Mouse (Mus musculus): ENCODE measurements around the gene Afp. TPM values are rescaled to one million over a fixed set of nuclear protein-coding genes. Genes with fewer than 3 reads are reported as not detected.
A peak's percentile ranks its signal among the peaks of the same experiment; 100 is the strongest.

Gene Afp
- 1.3 and 1.9 TPM in 2 replicates for total RNA-seq (2014; rRNA removed)
- 0.10 and 0.23 TPM in 2 replicates for polyA plus RNA-seq (2012; rRNA removed)

DNA sequence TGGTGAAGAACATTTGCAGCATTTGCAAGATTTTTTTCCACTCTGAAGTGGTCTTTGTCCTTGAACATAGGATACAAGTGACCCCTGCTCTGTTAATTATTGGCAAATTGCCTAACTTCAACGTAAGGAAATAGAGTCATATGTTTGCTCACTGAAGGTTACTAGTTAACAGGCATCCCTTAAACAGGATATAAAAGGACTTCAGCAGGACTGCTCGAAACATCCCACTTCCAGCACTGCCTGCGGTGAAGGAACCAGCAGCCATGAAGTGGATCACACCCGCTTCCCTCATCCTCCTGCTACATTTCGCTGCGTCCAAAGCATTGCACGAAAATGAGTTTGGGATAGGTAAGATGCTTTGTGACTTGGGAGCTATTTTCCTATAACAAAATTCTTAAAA, at the start of gene Afp:
TSS of gene Afp (plus strand) at position 220 of the 400 bp plus-strand sequence.
- H3K27ac ChIP-seq (replicated peaks; ENCODE audit: insufficient read depth, low read depth, low read length) = no peak within 1 kb of the TSS
- WGBS = 73% methylated on average over 7 of the region's 7 CpGs
- no peaks in the 10 kb centered on the region for H3K27me3 ChIP-seq (ENCODE audit: control insufficient read depth, insufficient read depth, low read length)
- no peaks in the 10 kb centered on the region for H3K79me2 ChIP-seq (ENCODE audit: control insufficient read depth, insufficient read depth, low read length)
- TF ChIP-seq POLR2A (IDR thresholded peaks at IDR 0.05; ENCODE audit: extremely low read depth, insufficient read depth, low read length) = no peak
- H3K4me3 ChIP-seq (ENCODE audit: insufficient read depth, low read depth, low read length) = 0 out of 2 replicates have a peak within 1 kb of the TSS, but pooled peaks have one; percentile 1
- H3K9ac ChIP-seq (ENCODE audit: low read depth, low read length) = no peak within 1 kb of the TSS
- H3K36me3 ChIP-seq (ENCODE audit: control insufficient read depth, insufficient read depth, low read length) = no peaks in the 10 kb centered on the region
- peaks cover 9% of the 10 kb centered on the region for H3K4me1 ChIP-seq (ENCODE audit: control insufficient read depth, insufficient read depth, low read length)
- no peak for DNase-seq (ENCODE audit: extremely low read depth, low read depth, low spot score)

DNA sequence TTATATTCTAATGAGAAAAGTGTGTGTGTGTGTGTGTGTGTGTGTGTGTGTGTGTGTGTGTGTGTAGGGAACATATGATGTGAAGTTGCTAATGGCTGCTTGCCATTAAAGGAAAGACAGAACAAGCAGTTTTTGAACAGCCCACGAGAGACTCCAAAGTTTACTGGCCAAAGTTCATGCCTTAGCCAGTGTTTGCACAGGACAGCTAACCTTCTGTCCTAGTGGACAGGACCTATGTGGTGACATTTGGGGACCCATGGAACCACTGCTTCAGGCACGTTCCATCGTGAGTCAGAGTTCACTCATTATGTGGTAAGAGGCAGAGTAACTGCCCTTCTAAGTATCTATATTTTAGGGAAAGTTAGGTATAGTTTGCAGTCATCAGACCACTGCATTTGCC, 43.0 kb upstream of the Afp start:
- no peaks in the 10 kb centered on the region for H3K36me3 ChIP-seq (ENCODE audit: control insufficient read depth, insufficient read depth, low read length)
- TF ChIP-seq POLR2A (IDR thresholded peaks at IDR 0.05; ENCODE audit: extremely low read depth, insufficient read depth, low read length) (no peak), CTCF (IDR thresholded peaks at IDR 0.05; ENCODE audit: low read depth, low read length) (no peak)
- peaks cover 20% of the 10 kb centered on the region for H3K4me1 ChIP-seq (ENCODE audit: control insufficient read depth, insufficient read depth, low read length)
- WGBS = 11% methylated on average over 3 of the region's 3 CpGs
- peak overlapping the region; percentile 90 for H3K9ac ChIP-seq (ENCODE audit: low read depth, low read length)
- H3K27ac ChIP-seq (replicated peaks; ENCODE audit: insufficient read depth, low read depth, low read length) = peak overlapping the region; percentile 100
- H3K4me3 ChIP-seq (ENCODE audit: insufficient read depth, low read depth, low read length) = no peak overlapping the region
- no peaks in the 10 kb centered on the region for H3K27me3 ChIP-seq (ENCODE audit: control insufficient read depth, insufficient read depth, low read length)
- DNase-seq (ENCODE audit: extremely low read depth, low read depth, low spot score) = peak; percentile 100
- no peaks in the 10 kb centered on the region for H3K79me2 ChIP-seq (ENCODE audit: control insufficient read depth, insufficient read depth, low read length)

DNA sequence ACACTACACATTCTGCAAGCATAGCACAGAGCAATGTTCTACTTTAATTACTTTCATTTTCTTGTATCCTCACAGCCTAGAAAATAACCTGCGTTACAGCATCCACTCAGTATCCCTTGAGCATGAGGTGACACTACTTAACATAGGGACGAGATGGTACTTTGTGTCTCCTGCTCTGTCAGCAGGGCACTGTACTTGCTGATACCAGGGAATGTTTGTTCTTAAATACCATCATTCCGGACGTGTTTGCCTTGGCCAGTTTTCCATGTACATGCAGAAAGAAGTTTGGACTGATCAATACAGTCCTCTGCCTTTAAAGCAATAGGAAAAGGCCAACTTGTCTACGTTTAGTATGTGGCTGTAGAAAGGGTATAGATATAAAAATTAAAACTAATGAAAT, 40.6 kb upstream of the Afp start:
- Histone ChIP-seq H3K79me2 (ENCODE audit: control insufficient read depth, insufficient read depth, low read length) (no peaks in the 10 kb centered on the region), H3K36me3 (ENCODE audit: control insufficient read depth, insufficient read depth, low read length) (no peaks in the 10 kb centered on the region), H3K4me1 (ENCODE audit: control insufficient read depth, insufficient read depth, low read length) (peaks cover 20% of the 10 kb centered on the region), H3K27ac (replicated peaks; ENCODE audit: insufficient read depth, low read depth, low read length) (peak overlapping the region; percentile 100), H3K4me3 (ENCODE audit: insufficient read depth, low read depth, low read length) (peak overlapping the region; percentile 33; the same call in 1 of the 2 replicates), H3K27me3 (ENCODE audit: control insufficient read depth, insufficient read depth, low read length) (no peaks in the 10 kb centered on the region), H3K9ac (ENCODE audit: low read depth, low read length) (peak overlapping the region; percentile 61; the same call in 1 of the 2 replicates)
- DNase-seq (ENCODE audit: extremely low read depth, low read depth, low spot score) = peak; percentile 99
- WGBS = 18% methylated on average over 5 of the region's 5 CpGs
- no peak for TF ChIP-seq POLR2A (IDR thresholded peaks at IDR 0.05; ENCODE audit: extremely low read depth, insufficient read depth, low read length)
- TF ChIP-seq CTCF (IDR thresholded peaks at IDR 0.05; ENCODE audit: low read depth, low read length) = no peak

DNA sequence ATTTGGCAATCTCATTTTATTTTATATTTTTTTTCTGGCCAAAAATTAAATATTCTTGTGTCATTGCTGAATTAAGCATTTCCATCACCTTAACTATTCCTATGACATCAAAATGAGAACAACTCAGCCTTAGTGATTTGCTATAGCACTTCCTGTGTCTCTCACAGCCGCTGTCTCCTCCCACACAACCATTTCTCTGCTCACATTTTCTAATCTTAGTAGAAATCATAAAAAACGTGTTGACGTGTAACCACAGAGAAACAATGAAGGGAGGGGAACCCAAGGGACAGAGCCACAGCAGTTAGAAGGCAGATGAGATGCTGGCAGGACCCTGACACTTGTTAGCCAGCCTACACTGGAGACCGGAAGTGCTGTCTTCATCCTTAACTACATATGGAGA, 37.8 kb upstream of the Afp start:
- Histone ChIP-seq H3K36me3 (ENCODE audit: control insufficient read depth, insufficient read depth, low read length) (no peaks in the 10 kb centered on the region), H3K9ac (ENCODE audit: low read depth, low read length) (no peak overlapping the region), H3K27ac (replicated peaks; ENCODE audit: insufficient read depth, low read depth, low read length) (no peak overlapping the region), H3K79me2 (ENCODE audit: control insufficient read depth, insufficient read depth, low read length) (no peaks in the 10 kb centered on the region), H3K27me3 (ENCODE audit: control insufficient read depth, insufficient read depth, low read length) (no peaks in the 10 kb centered on the region), H3K4me3 (ENCODE audit: insufficient read depth, low read depth, low read length) (no peak overlapping the region), H3K4me1 (ENCODE audit: control insufficient read depth, insufficient read depth, low read length) (peaks cover 18% of the 10 kb centered on the region)
- DNase-seq (ENCODE audit: extremely low read depth, low read depth, low spot score) = no peak
- TF ChIP-seq CTCF (IDR thresholded peaks at IDR 0.05; ENCODE audit: low read depth, low read length) (no peak), POLR2A (IDR thresholded peaks at IDR 0.05; ENCODE audit: extremely low read depth, insufficient read depth, low read length) (no peak)
- WGBS = 74% methylated on average over 4 of the region's 4 CpGs

DNA sequence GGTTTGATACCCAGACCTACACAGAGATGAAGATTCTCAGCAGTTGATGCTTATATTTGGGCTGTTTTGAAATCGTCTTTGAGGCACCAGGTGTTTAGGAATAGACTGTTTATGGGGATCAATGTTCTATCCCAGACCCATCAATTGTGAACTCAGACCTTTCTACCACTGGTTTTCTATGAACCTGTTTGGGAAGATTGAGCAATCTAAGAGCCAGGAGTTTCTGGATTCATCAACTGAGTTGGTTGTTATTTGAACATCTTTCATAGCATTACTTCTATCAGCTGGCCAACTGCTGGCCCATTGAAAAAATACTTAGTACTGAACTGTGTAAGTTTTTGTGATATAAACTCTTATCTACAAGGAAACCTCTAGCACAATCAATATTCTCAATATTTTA, 33.3 kb upstream of the Afp start:
- WGBS = 21% methylated on average over 1 of the region's 1 CpGs
- no peak for TF ChIP-seq POLR2A (IDR thresholded peaks at IDR 0.05; ENCODE audit: extremely low read depth, insufficient read depth, low read length)
- no peak for TF ChIP-seq CTCF (IDR thresholded peaks at IDR 0.05; ENCODE audit: low read depth, low read length)
- Histone ChIP-seq H3K4me3 (ENCODE audit: insufficient read depth, low read depth, low read length) (no peak overlapping the region), H3K79me2 (ENCODE audit: control insufficient read depth, insufficient read depth, low read length) (no peaks in the 10 kb centered on the region; the same call in 1 of the 2 replicates), H3K27ac (replicated peaks; ENCODE audit: insufficient read depth, low read depth, low read length) (peak overlapping the region; percentile 75), H3K36me3 (ENCODE audit: control insufficient read depth, insufficient read depth, low read length) (peaks cover 6% of the 10 kb centered on the region), H3K4me1 (ENCODE audit: control insufficient read depth, insufficient read depth, low read length) (peaks cover 8% of the 10 kb centered on the region; the same call in 1 of the 2 replicates), H3K9ac (ENCODE audit: low read depth, low read length) (no peak overlapping the region), H3K27me3 (ENCODE audit: control insufficient read depth, insufficient read depth, low read length) (no peaks in the 10 kb centered on the region)
- DNase-seq (ENCODE audit: extremely low read depth, low read depth, low spot score) = peak; percentile 93

DNA sequence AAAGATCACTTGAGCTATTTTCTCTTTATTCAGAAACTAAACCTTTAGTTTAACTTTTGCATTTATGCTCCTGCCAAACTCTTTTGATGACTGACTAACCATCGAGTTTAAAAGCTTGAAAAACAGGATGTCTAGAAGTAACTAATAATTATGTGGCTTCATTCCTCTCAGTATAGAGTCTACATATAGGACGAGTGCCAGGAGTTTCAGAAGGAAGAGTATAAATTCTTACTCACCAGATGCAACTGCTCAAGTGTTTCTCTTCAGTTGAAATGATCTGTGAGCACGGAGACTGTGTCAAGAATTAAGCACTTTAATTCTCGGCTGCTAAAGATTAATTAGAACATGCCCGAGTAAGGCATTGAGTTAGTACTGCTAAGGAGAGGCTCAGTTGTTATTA, 31.8 kb upstream of the Afp start:
- no peak for TF ChIP-seq POLR2A (IDR thresholded peaks at IDR 0.05; ENCODE audit: extremely low read depth, insufficient read depth, low read length)
- TF ChIP-seq CTCF (IDR thresholded peaks at IDR 0.05; ENCODE audit: low read depth, low read length) = no peak
- Histone ChIP-seq H3K27ac (replicated peaks; ENCODE audit: insufficient read depth, low read depth, low read length) (no peak overlapping the region), H3K79me2 (ENCODE audit: control insufficient read depth, insufficient read depth, low read length) (peaks cover 7% of the 10 kb centered on the region; the same call in 1 of the 2 replicates), H3K36me3 (ENCODE audit: control insufficient read depth, insufficient read depth, low read length) (peaks cover 20% of the 10 kb centered on the region), H3K4me1 (ENCODE audit: control insufficient read depth, insufficient read depth, low read length) (peaks cover 8% of the 10 kb centered on the region; the same call in 1 of the 2 replicates), H3K9ac (ENCODE audit: low read depth, low read length) (no peak overlapping the region), H3K27me3 (ENCODE audit: control insufficient read depth, insufficient read depth, low read length) (no peaks in the 10 kb centered on the region), H3K4me3 (ENCODE audit: insufficient read depth, low read depth, low read length) (no peak overlapping the region)
- WGBS = 80% methylated on average over 5 of the region's 5 CpGs
- no peak for DNase-seq (ENCODE audit: extremely low read depth, low read depth, low spot score)

Data from liver, adult 2 months (tissue).